Mouse (Mus musculus) forebrain, embryonic 15.5 days (tissue): ENCODE results near the gene Myo10. TPM values are rescaled to one million over a fixed set of nuclear protein-coding genes. Genes with fewer than 3 reads are reported as not detected.

Experiments
- ATAC-seq: fragments of 200-750 bp; cut with Nextera tagmentation; replicated peaks from 2 replicates; pipeline ENCODE4 v1.8.0; 2017; ENCODE audit warnings: mild to moderate bottlenecking, moderate TSS enrichment, moderate library complexity
- H3K27ac ChIP-seq: fragments of 300-500 bp; sonication (generic); replicated peaks from 2 replicates; pipeline ENCODE4 v1.5.1; 2015; ENCODE audit warnings: mild to moderate bottlenecking, inconsistent platforms
- H3K27me3 ChIP-seq: fragments of 300-500 bp; sonication (generic); 2 replicates; pipeline ENCODE4 v1.6.1; 2015; ENCODE audit warnings: inconsistent platforms
- H3K36me3 ChIP-seq: fragments of 300-500 bp; sonication (generic); 2 replicates; pipeline ENCODE4 v1.6.1; 2015; ENCODE audit warnings: mild to moderate bottlenecking, inconsistent platforms
- H3K4me1 ChIP-seq: fragments of 300-500 bp; sonication (generic); 2 replicates; pipeline ENCODE4 v1.6.1; 2015; ENCODE audit warnings: inconsistent platforms
- H3K4me2 ChIP-seq: fragments of 300-500 bp; sonication (generic); replicated peaks from 2 replicates; pipeline ENCODE4 v1.6.1; 2015; ENCODE audit warnings: mild to moderate bottlenecking, inconsistent platforms
- H3K4me3 ChIP-seq: fragments of 300-500 bp; sonication (generic); 2 replicates; pipeline ENCODE4 v1.5.1; 2015; ENCODE audit warnings: mild to moderate bottlenecking, inconsistent platforms
- H3K9ac ChIP-seq: fragments of 300-500 bp; sonication (generic); replicated peaks from 2 replicates; pipeline ENCODE4 v1.6.1; 2015; ENCODE audit warnings: mild to moderate bottlenecking, inconsistent platforms
- H3K9me3 ChIP-seq: fragments of 300-500 bp; sonication (generic); 2 replicates; pipeline ENCODE4 v1.6.1; 2016; ENCODE audit warnings: inconsistent platforms
- WGBS: fragments of 180-500 bp; shearing (Covaris S2); methylation state at CpG from one replicate; pipeline ENCODE4 v1.1.7; 2015; ENCODE audit warnings: mixed read lengths; 5-methylcytosine and 5-hydroxymethylcytosine counted together
- polyA plus RNA-seq: library from polyadenylated mRNA; unstranded; fragments of >200 nt; fragmentation: Nextera tagmentation; extraction: Ambion mirVana; gene quantifications from 2 replicates; pipeline ENCODE4 v1.2.1, GENCODE M21; 2015

Gene Myo10
- polyA plus RNA-seq, 1 experiment from 2014 or later: 43.0 TPM

GRCm38 (mm10) chr15:25685186-25685585, 62.9 kb downstream of the Myo10 start:
- Histone ChIP-seq H3K4me3 (no peak overlapping the region), H3K4me2 (no peak overlapping the region), H3K27me3 (no peaks in the 10 kb centered on the region), H3K9me3 (no peaks in the 10 kb centered on the region), H3K36me3 (no peaks in the 10 kb centered on the region), H3K9ac (no peak overlapping the region), H3K27ac (no peak overlapping the region), H3K4me1 (peaks cover 13% of the 10 kb centered on the region)
- WGBS: 87% methylated on average over 9 of the region's 9 CpGs
- ATAC-seq: no peak

DNA sequence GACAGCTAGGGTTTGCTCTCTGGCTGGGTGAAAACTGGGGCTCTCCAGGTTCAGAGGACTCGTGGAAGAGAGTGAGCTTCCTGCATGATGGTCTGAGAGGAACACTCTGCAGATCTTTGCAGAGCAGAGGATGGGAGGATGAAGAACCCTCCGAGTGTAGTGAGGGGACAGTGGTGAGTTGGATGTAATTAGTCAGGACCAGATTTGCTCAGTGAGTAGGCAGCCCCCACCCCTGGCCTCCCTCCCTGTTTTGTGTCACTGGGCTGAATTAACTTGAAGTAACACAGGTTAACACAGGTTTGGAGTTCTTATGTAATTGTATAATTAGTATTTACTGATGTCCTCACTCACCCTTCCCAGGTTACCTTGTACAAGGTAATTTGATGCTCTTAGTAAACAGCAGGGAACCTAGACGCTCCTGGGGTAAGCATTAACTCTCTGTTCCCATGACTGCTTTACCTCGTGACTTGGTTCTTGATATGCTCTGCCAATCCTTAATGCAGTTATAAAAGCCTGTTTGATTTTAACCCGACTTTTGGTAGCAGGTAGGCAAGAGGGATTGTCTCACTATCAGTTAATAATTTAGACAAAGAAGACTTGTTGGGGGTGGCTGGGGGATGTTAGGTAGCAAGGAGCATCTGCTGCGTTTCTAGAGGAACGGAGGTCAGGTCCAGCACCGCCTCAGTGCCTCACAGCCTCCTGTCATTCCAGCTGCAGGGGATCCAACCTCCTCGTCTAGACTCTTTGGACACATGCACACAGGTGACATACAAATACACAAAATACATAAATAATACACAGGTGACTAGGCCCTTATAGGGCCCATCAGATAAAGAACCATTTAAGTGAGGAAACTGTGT, 66.3 kb downstream of the Myo10 start:
- Histone ChIP-seq H3K9ac (no peak overlapping the region), H3K27me3 (no peaks in the 10 kb centered on the region), H3K4me1 (peaks cover 14% of the 10 kb centered on the region; the same call in 1 of the 2 replicates), H3K27ac (no peak overlapping the region), H3K4me2 (no peak overlapping the region), H3K4me3 (no peak overlapping the region), H3K36me3 (no peaks in the 10 kb centered on the region), H3K9me3 (no peaks in the 10 kb centered on the region)
- ATAC-seq: no peak
- WGBS: 53% methylated on average over 9 of the region's 9 CpGs

DNA sequence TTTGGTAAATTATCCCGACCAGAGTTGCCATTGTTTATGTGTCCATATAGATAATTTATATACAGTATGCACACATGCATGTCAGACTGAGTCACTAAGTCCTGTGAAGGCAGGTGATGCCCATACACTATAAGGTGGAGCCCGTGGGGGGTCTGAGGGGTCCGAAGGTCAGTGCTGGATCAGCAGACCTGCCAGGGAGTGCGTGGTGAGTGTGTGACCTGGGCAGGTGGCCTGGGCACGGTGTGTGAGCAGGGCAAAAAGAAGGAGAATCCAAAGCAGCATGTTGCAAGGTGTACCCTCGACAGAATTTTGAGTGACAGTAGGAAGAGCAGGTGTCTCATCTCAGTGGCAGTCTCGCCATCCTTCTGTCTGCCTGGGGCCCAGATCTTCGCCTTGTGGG, 67.2 kb downstream of the Myo10 start:
- Histone ChIP-seq H3K4me1 (peaks cover 14% of the 10 kb centered on the region; the same call in 1 of the 2 replicates), H3K9me3 (no peaks in the 10 kb centered on the region), H3K4me2 (no peak overlapping the region), H3K36me3 (no peaks in the 10 kb centered on the region), H3K27ac (no peak overlapping the region), H3K27me3 (no peaks in the 10 kb centered on the region), H3K4me3 (no peak overlapping the region), H3K9ac (no peak overlapping the region)
- 70% methylated on average over 8 of the region's 8 CpGs for WGBS
- ATAC-seq: peak; percentile 46; the same call in 1 of the 2 replicates

DNA sequence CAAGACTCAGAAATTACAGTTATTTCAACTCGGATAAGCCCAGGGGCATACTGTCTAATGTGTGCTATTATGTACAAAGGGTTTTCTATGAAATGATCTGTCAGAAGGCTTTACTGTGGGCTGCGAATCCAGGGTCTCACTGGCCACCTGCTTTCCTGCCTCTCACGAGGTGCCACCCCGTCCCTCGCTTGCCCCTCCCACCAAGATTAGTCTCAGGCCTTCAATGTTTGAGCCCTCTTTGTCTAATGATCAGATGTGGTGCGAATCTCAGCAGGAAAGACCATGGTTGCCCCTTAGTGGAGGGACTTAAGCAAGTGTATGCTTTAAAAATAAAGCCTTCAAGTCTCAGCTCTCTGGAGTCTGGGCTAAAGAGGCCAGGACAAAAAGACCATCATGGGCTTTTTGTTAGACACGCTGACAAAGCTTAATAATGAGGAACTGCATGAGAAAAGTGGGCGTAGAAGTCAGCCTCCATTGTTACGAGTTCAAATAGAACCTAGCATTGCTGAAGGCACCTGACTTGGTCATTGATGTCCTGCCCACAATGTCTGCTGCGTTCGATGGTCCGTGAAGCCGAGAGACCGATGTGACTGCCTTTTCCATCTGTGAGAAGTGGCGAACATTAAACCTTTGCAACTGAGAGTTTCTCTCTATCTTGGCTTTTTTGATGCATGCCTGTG, 67.9 kb downstream of the Myo10 start:
- Histone ChIP-seq H3K27me3 (no peaks in the 10 kb centered on the region), H3K4me3 (no peak overlapping the region), H3K9ac (no peak overlapping the region), H3K4me2 (no peak overlapping the region), H3K36me3 (no peaks in the 10 kb centered on the region), H3K27ac (no peak overlapping the region), H3K9me3 (no peaks in the 10 kb centered on the region), H3K4me1 (peaks cover 14% of the 10 kb centered on the region; the same call in 1 of the 2 replicates)
- ATAC-seq: peak; percentile 55
- WGBS: 14% methylated on average over 15 of the region's 15 CpGs

DNA sequence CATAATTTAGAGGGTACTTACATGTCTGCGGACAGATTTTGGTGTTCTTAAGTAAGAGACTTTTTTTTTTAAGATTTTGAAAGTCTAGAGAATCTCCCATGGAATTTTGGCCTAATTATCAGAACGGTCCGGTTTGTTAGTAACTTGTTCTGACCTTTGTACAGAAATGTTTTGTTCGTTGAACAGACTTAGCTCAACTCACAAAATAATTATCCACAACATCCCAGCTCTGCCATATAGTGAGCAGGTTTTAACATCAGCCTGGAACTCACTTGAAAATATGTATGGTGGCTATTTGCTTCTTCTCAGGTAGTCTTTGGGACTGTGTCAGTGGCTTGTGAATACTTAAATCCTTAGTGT, 68.4 kb downstream of the Myo10 start:
- H3K36me3 ChIP-seq: no peaks in the 10 kb centered on the region
- peaks cover 14% of the 10 kb centered on the region; the same call in 1 of the 2 replicates for H3K4me1 ChIP-seq
- 40% methylated on average over 4 of the region's 4 CpGs for WGBS
- no peak overlapping the region for H3K9ac ChIP-seq
- no peaks in the 10 kb centered on the region for H3K27me3 ChIP-seq
- H3K4me2 ChIP-seq: no peak overlapping the region
- no peak overlapping the region for H3K4me3 ChIP-seq
- no peaks in the 10 kb centered on the region for H3K9me3 ChIP-seq
- ATAC-seq: no peak
- no peak overlapping the region for H3K27ac ChIP-seq

- 0 out of 2 replicates have a peak, but pooled peaks have one; percentile 31 for ATAC-seq
- no peak overlapping the region for H3K4me3 ChIP-seq
- no peaks in the 10 kb centered on the region for H3K27me3 ChIP-seq
- no peaks in the 10 kb centered on the region for H3K9me3 ChIP-seq
- H3K4me1 ChIP-seq: peaks cover 14% of the 10 kb centered on the region; the same call in 1 of the 2 replicates
- WGBS: 46% methylated on average over 21 of the region's 21 CpGs
- H3K9ac ChIP-seq: no peak overlapping the region
- no peaks in the 10 kb centered on the region for H3K36me3 ChIP-seq
- no peak overlapping the region for H3K4me2 ChIP-seq
- H3K27ac ChIP-seq: no peak overlapping the region
Observed at GRCm38 (mm10) chr15:25692254-25692950, 70.1 kb downstream of the Myo10 start.

DNA sequence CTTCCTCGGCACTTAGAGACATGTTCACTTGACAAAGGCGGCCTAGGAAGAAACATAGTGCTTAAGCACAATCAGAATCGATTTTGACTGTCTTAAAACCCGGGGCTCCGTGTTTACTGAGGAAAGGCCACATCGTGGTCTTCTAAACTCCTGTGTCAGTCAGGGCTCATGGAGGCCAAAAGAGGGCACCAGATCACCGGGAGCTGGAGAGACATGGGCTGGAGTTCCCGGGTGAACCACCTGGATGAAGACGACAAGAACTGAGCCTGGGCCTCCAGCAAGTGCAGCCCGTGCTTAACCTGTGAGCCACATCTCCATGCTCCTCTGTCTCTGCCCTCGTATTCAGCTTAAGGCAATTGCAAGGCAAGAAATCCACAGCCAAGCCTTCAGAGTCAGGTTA, 71.4 kb downstream of the Myo10 start:
- 90% methylated on average over 11 of the region's 11 CpGs for WGBS
- Histone ChIP-seq H3K27me3 (no peaks in the 10 kb centered on the region), H3K4me2 (no peak overlapping the region)

GRCm38 (mm10) chr15:25694749-25695148, 72.4 kb downstream of the Myo10 start:
- WGBS: 96% methylated on average over 4 of the region's 4 CpGs
- no peak overlapping the region for H3K4me3 ChIP-seq
- H3K4me2 ChIP-seq: no peak overlapping the region
- H3K9me3 ChIP-seq: no peaks in the 10 kb centered on the region
- peaks cover 12% of the 10 kb centered on the region; the same call in 1 of the 2 replicates for H3K4me1 ChIP-seq
- H3K27me3 ChIP-seq: no peaks in the 10 kb centered on the region
- no peak for ATAC-seq
- no peaks in the 10 kb centered on the region for H3K36me3 ChIP-seq
- no peak overlapping the region for H3K9ac ChIP-seq
- no peak overlapping the region for H3K27ac ChIP-seq

More for the DNA sequence above, 71.4 kb downstream of the Myo10 start:
- Histone ChIP-seq H3K4me3 (no peak overlapping the region), H3K9ac (no peak overlapping the region), H3K9me3 (no peaks in the 10 kb centered on the region), H3K27ac (no peak overlapping the region), H3K4me1 (peaks cover 14% of the 10 kb centered on the region; the same call in 1 of the 2 replicates), H3K36me3 (no peaks in the 10 kb centered on the region)
- ATAC-seq: no peak

DNA sequence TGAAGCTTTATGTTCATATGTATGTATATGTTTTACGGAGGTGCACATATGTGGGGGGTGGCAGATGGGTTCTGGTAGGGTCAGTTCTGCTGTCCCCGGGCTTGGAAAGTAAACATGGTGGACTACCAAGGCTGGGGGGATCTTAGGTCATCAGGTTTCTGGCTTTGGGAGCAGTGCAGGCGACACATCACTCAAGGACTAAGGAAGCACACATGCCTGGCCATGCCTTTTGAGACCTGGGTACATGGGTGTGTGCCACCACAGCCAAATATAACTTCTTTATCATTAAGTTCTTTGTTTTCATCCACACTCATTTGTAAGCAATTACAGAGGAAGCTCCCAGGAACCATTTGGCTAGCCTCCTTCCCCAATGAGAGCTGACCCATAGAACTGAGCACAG, 72.9 kb downstream of the Myo10 start:
- WGBS: 90% methylated on average over 3 of the region's 3 CpGs

GRCm38 (mm10) chr15:25695883-25696282, 73.6 kb downstream of the Myo10 start:
- ATAC-seq: no peak
- H3K4me2 ChIP-seq: no peak overlapping the region
- H3K9me3 ChIP-seq: no peaks in the 10 kb centered on the region

More for the DNA sequence above, 72.9 kb downstream of the Myo10 start:
- H3K4me2 ChIP-seq: no peak overlapping the region
- H3K4me1 ChIP-seq: 0 out of 2 replicates have a peak, but pooled peaks cover 7% of the 10 kb centered on the region
- no peaks in the 10 kb centered on the region for H3K9me3 ChIP-seq
- no peaks in the 10 kb centered on the region for H3K27me3 ChIP-seq
- H3K9ac ChIP-seq: no peak overlapping the region
- no peak overlapping the region for H3K27ac ChIP-seq
- no peak overlapping the region for H3K4me3 ChIP-seq
- H3K36me3 ChIP-seq: no peaks in the 10 kb centered on the region
- ATAC-seq: no peak

GRCm38 (mm10) chr15:25696660-25697059, 74.3 kb downstream of the Myo10 start:
- H3K9me3 ChIP-seq: no peaks in the 10 kb centered on the region
- H3K4me3 ChIP-seq: no peak overlapping the region
- no peaks in the 10 kb centered on the region for H3K36me3 ChIP-seq
- H3K27ac ChIP-seq: no peak overlapping the region
- H3K4me1 ChIP-seq: 0 out of 2 replicates have a peak, but pooled peaks cover 4% of the 10 kb centered on the region
- WGBS: 73% methylated on average over 6 of the region's 6 CpGs
- H3K4me2 ChIP-seq: no peak overlapping the region
- no peak overlapping the region for H3K9ac ChIP-seq
- no peaks in the 10 kb centered on the region for H3K27me3 ChIP-seq
- ATAC-seq: no peak

More at GRCm38 (mm10) chr15:25695883-25696282, 73.6 kb downstream of the Myo10 start:
- no peak overlapping the region for H3K27ac ChIP-seq
- WGBS: 96% methylated on average over 7 of the region's 7 CpGs
- 0 out of 2 replicates have a peak, but pooled peaks cover 4% of the 10 kb centered on the region for H3K4me1 ChIP-seq
- H3K36me3 ChIP-seq: no peaks in the 10 kb centered on the region
- no peak overlapping the region for H3K9ac ChIP-seq
- no peak overlapping the region for H3K4me3 ChIP-seq
- H3K27me3 ChIP-seq: no peaks in the 10 kb centered on the region
